ENCODE assay signal across 17 mouse cellular contexts in genomic region chr10:21112689-21113088, GRCm38 (mm10). TPM values are rescaled to one million over a fixed set of nuclear protein-coding genes. Genes with fewer than 3 reads are reported as not detected.
"Had no signal": no experiment of that assay in that cellular context is flagged by ENCODE, and none has a peak within 500 bp of the region (broad histone marks: within the 10 kb centered on the region; RNA-seq: fewer than 3 reads in every experiment).

No protein-coding gene starts in this region.

- DNase-seq: gastrocnemius, postnatal 14 days; gastrocnemius, postnatal 36 days; heart, adult 2 months; heart, postnatal 14 days; heart, postnatal 36 days; kidney, adult 18-20 months; kidney, adult 8-10 months; kidney, postnatal 10 days; kidney, postnatal 25 days; kidney, postnatal 4 days; layer of hippocampus, adult 9-11 months; layer of hippocampus, postnatal 36 days; liver; liver, embryonic 13.5 days had no signal

- ATAC-seq: hindbrain, postnatal 0 days; intestine, embryonic 15.5 days; intestine, postnatal 0 days had no signal

RNA-seq across cellular contexts. Expression of gene Myb, which starts 48.1 kb away (rescaled TPM):
- total RNA-seq: heart, adult 2 months; heart, postnatal 36 days had no signal
